12 mouse cellular contexts compared by ENCODE assay signal in genomic region chr11:45027076-45027475, GRCm38 (mm10).
A peak's percentile ranks its signal among the peaks of the same experiment; 100 is the strongest.
DNase-seq lines count a peak whose midpoint lies in the region; ATAC-seq lines count a peak whose summit lies in the region.
"Had no signal": no experiment of that assay in that cellular context is flagged by ENCODE, and none has a peak within 500 bp of the region (broad histone marks: within the 10 kb centered on the region; RNA-seq: fewer than 3 reads in every experiment).

No protein-coding gene starts in this region.

- no peak overlapping the region for H3K4me3 ChIP-seq in lung, embryonic 15.5 days
- no peak overlapping the region for H3K4me3 ChIP-seq in liver, embryonic 12.5 days
- H3K4me3 ChIP-seq in stomach, embryonic 15.5 days (replicated peaks): no peak overlapping the region
- H3K4me3 ChIP-seq: embryonic facial prominence, embryonic 15.5 days had no signal

- peak overlapping the region; percentile 16; the same call in 1 of the 2 replicates for H3K4me2 ChIP-seq in lung, embryonic 15.5 days
- peak overlapping the region; percentile 24; the same call in 1 of the 2 replicates for H3K4me2 ChIP-seq in liver, embryonic 12.5 days
- peak overlapping the region; percentile 36 for H3K4me2 ChIP-seq in stomach, embryonic 15.5 days
- H3K4me2 ChIP-seq: embryonic facial prominence, embryonic 15.5 days had no signal

- no peak overlapping the region for H3K9ac ChIP-seq in lung, embryonic 15.5 days
- no peak overlapping the region for H3K9ac ChIP-seq in liver, embryonic 12.5 days
- no peak overlapping the region for H3K9ac ChIP-seq in stomach, embryonic 15.5 days
- H3K9ac ChIP-seq: embryonic facial prominence, embryonic 15.5 days had no signal

- no peak overlapping the region for H3K27ac ChIP-seq in lung, embryonic 15.5 days
- no peak overlapping the region for H3K27ac ChIP-seq in liver, embryonic 12.5 days
- H3K27ac ChIP-seq in stomach, embryonic 15.5 days: no peak overlapping the region
- H3K27ac ChIP-seq: embryonic facial prominence, embryonic 15.5 days; macrophage had no signal

- no peaks in the 10 kb centered on the region for H3K4me1 ChIP-seq in lung, embryonic 15.5 days
- H3K4me1 ChIP-seq in liver, embryonic 12.5 days: no peaks in the 10 kb centered on the region
- 0 out of 2 replicates have a peak, but pooled peaks cover 4% of the 10 kb centered on the region for H3K4me1 ChIP-seq in stomach, embryonic 15.5 days

- DNase-seq in embryo, embryonic 9.5 days (ENCODE audit: extremely low spot score): peak; percentile 1
- no peak for DNase-seq in embryo, embryonic 10 days (ENCODE audit: low spot score)
- no peak for DNase-seq in lung, postnatal 14 days
- DNase-seq in frontal cortex, adult 2 months (ENCODE audit: extremely low spot score in 1 of 2, low spot score in 1 of 2): no peak
- DNase-seq: adrenal gland, adult 2 months; gastrocnemius, postnatal 36 days had no signal

- H3K9me3 ChIP-seq in lung, embryonic 15.5 days: no peaks in the 10 kb centered on the region
- H3K9me3 ChIP-seq in liver, embryonic 12.5 days (replicated peaks): no peaks in the 10 kb centered on the region
- H3K9me3 ChIP-seq in stomach, embryonic 15.5 days: no peaks in the 10 kb centered on the region
- H3K9me3 ChIP-seq: embryonic facial prominence, embryonic 15.5 days had no signal

- no peaks in the 10 kb centered on the region for H3K27me3 ChIP-seq in lung, embryonic 15.5 days
- H3K27me3 ChIP-seq in liver, embryonic 12.5 days (replicated peaks): no peaks in the 10 kb centered on the region
- no peaks in the 10 kb centered on the region for H3K27me3 ChIP-seq in stomach, embryonic 15.5 days (replicated peaks)
- H3K27me3 ChIP-seq: embryonic facial prominence, embryonic 15.5 days had no signal

- ATAC-seq in lung, embryonic 15.5 days (ENCODE audit: borderline replicate concordance, extremely low read depth, low FRiP score, low TSS enrichment): no peak
- no peak for ATAC-seq in liver, embryonic 12.5 days
- no peak for ATAC-seq in stomach, embryonic 15.5 days (ENCODE audit: insufficient read depth, low FRiP score, low read depth)
- ATAC-seq in activated CD4-positive, CD25-positive, alpha-beta regulatory T cell, adult 4 months: no peak

- 56% methylated on average over 7 of the region's 7 CpGs for WGBS in lung, embryonic 15.5 days
- WGBS in liver, embryonic 12.5 days (ENCODE audit: insufficient replicate concordance): 47% methylated on average over 7 of the region's 7 CpGs
- WGBS in stomach, embryonic 15.5 days: 51% methylated on average over 7 of the region's 7 CpGs

- no peaks in the 10 kb centered on the region for H3K36me3 ChIP-seq in lung, embryonic 15.5 days
- H3K36me3 ChIP-seq in liver, embryonic 12.5 days: no peaks in the 10 kb centered on the region
- H3K36me3 ChIP-seq in stomach, embryonic 15.5 days: no peaks in the 10 kb centered on the region
- H3K36me3 ChIP-seq: embryonic facial prominence, embryonic 15.5 days had no signal
